Mouse (Mus musculus) CH12.LX (cell line): ENCODE measurements at regions not wholly inside any gene's neighbourhood (a gene's known extent, or its start where the extent isn't known, plus 50 kb on each side); places are given as distances from the start of the nearest gene placed in this dataset.

Experiments
- CTCF ChIP-seq, 2 experiments: IDR thresholded peaks in 1 of 2; conservative IDR thresholded peaks in 1 of 2; 2 replicates each; pipeline ENCODE4 v1.5.1; 2011 to 2012; ENCODE audit warnings: low read depth in 2 of 2, low read length in 2 of 2, improper control_type of control experiment in 1 of 2, inconsistent platforms in 1 of 2, mild to moderate bottlenecking in 1 of 2, moderate library complexity in 1 of 2
- EP300 ChIP-seq: IDR thresholded peaks from 2 replicates; pipeline ENCODE4 v1.6.1; 2011; ENCODE audit warnings: low read length, improper control_type of control experiment
- ETS1 ChIP-seq: conservative IDR thresholded peaks from 2 replicates; pipeline ENCODE4 v1.6.1; 2012; ENCODE audit warnings: low read depth, mild to moderate bottlenecking, inconsistent platforms, low read length, improper control_type of control experiment, moderate library complexity
- HCFC1 ChIP-seq: IDR thresholded peaks from 2 replicates; pipeline ENCODE4 v1.6.1; 2012; ENCODE audit warnings: low read depth, mild to moderate bottlenecking, inconsistent platforms, low read length, improper control_type of control experiment
- IRF4 ChIP-seq: IDR thresholded peaks from 2 replicates; pipeline ENCODE4 v1.6.1; 2014; ENCODE audit warnings: low read depth, mild to moderate bottlenecking, inconsistent platforms, low read length, improper control_type of control experiment
- MAFK ChIP-seq: IDR thresholded peaks from 2 replicates; pipeline ENCODE4 v1.6.1; 2011; ENCODE audit warnings: low read length, improper control_type of control experiment; ENCODE audit not compliant: insufficient replicate concordance
- MXI1 ChIP-seq: IDR thresholded peaks from 2 replicates; pipeline ENCODE4 v1.6.1; 2011; ENCODE audit warnings: mild to moderate bottlenecking, low read depth, low read length, improper control_type of control experiment
- RAD21 ChIP-seq: IDR thresholded peaks from 2 replicates; pipeline ENCODE4 v1.6.1; 2011; ENCODE audit warnings: low read depth, mild to moderate bottlenecking, low read length, improper control_type of control experiment, moderate library complexity
- SMC3 ChIP-seq: IDR thresholded peaks from 2 replicates; pipeline ENCODE4 v1.6.1; 2011; ENCODE audit warnings: low read depth, low read length, improper control_type of control experiment
- TBP ChIP-seq: conservative IDR thresholded peaks from 2 replicates; pipeline ENCODE4 v1.6.1; 2011; ENCODE audit warnings: low read depth, low read length, improper control_type of control experiment
- TCF12 ChIP-seq: IDR thresholded peaks from 2 replicates; pipeline ENCODE4 v1.6.1; 2014; ENCODE audit warnings: low read depth, mild to moderate bottlenecking, inconsistent platforms, low read length, improper control_type of control experiment
- USF1 ChIP-seq: IDR thresholded peaks from 2 replicates; pipeline ENCODE4 v1.6.1; 2014; ENCODE audit warnings: low read depth, mild to moderate bottlenecking, inconsistent platforms, low read length, improper control_type of control experiment
- USF2 ChIP-seq: conservative IDR thresholded peaks from 2 replicates; pipeline ENCODE4 v1.6.1; 2011; ENCODE audit warnings: low read depth, low read length, improper control_type of control experiment

DNA sequence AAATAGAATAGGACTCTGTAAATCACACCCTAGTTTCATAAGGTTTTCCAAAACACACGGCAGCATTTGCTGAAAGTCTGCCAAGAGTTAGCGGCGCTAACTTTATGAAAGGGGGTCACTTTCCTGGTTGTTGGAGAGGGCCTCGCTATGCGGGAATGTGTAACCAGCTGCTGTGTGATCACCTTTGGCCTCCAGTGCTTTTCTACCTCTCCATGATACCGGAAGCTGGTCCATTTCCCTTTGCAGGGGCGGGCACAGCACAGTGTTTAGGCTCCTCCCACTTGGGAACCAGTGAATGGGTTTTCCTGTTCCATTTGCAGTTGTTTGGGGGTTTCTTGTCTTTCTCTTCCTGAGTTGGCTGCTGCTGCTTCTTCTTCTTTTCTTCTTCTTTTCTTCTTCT lies 250.3 kb downstream of the Ppp4r2 start:
- TF ChIP-seq CTCF (conservative IDR thresholded peaks at IDR 0.05 in 1 of 2, IDR thresholded peaks at IDR 0.05 in 1 of 2; ENCODE audit: low read depth in 2 of 2, low read length in 2 of 2) (no peak), SMC3 (no peak), MAFK (no peak), TBP (no peak), RAD21 (no peak), TCF12 (no peak), ETS1 (no peak), USF1 (no peak), IRF4 (no peak), EP300 (no peak), HCFC1 (no peak), MXI1 (no peak), USF2 (no peak)
